Comparison of ENCODE assay signal across 8 mouse cellular contexts in the genomic region with DNA sequence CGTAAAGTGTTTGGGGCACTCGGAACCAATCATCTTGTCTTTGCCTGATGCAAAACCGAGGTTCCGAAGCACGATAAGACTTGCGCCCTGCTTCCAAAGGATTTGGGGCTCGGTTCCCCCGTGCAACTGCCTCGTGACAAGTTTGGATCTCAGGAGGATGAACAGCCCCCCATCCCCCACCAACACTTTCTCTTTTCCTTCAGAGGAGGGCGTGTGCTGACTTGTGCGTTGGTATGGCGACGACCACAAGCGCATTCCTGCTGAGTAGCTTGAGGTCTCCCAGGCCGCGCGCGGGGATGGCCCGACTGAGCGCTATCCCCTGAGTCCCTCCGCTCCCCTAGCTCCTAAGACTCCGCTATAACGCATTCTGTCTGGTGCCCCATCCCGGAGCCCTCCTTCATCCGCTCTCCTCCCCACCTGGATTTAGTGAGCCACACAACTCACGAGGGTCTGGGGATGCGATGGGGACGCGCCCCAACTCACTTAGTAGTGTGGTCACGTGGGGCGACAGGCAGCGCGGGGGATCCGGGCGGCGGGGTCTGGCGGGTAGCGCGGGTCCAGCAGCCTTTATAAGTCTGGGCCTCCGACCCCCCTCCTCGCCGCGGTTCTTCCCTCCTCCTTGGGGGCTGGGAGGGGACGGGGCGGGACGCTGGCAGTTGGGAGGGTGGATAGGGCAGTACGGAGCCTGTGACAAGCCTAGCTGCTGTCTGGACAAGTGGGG. TPM values are rescaled to one million over a fixed set of nuclear protein-coding genes. Genes with fewer than 3 reads are reported as not detected.
DNase-seq lines count a peak whose midpoint lies in the region; ATAC-seq and TF ChIP-seq lines count a peak whose summit lies in the region.

A gene (minus strand): TSS at position 611 of the 721 bp plus-strand sequence.

- 2% methylated on average over 47 of the region's 47 CpGs for WGBS in bone marrow, adult 2 months
- WGBS in hindbrain, embryonic 16.5 days = under 1% methylated on average over 41 of the region's 47 CpGs
- WGBS in limb, embryonic 13.5 days = under 1% methylated on average over 47 of the region's 47 CpGs
- under 1% methylated on average over 46 of the region's 47 CpGs for WGBS in midbrain, embryonic 12.5 days

- no peaks in the 10 kb centered on the region for H3K36me3 ChIP-seq in hindbrain, embryonic 16.5 days (ENCODE audit: control insufficient read depth, insufficient read depth, low read length)
- H3K36me3 ChIP-seq in limb, embryonic 13.5 days = no peaks in the 10 kb centered on the region
- no peaks in the 10 kb centered on the region for H3K36me3 ChIP-seq in midbrain, embryonic 12.5 days

- TF ChIP-seq POLR2A in bone marrow, adult 2 months (IDR thresholded peaks at IDR 0.05; ENCODE audit: borderline replicate concordance, control insufficient read depth, low read depth, low read length) = no peak

- ATAC-seq in hindbrain, embryonic 16.5 days = peak; percentile 74
- peak; percentile 58 for ATAC-seq in limb, embryonic 13.5 days (ENCODE audit: low FRiP score, low read depth)
- ATAC-seq in midbrain, embryonic 12.5 days (ENCODE audit: low FRiP score, low read depth) = peak; percentile 90

- no peaks in the 10 kb centered on the region for H3K4me1 ChIP-seq in bone marrow, adult 2 months (ENCODE audit: control insufficient read depth, insufficient read depth, low read length)
- H3K4me1 ChIP-seq in hindbrain, embryonic 16.5 days (ENCODE audit: control insufficient read depth, insufficient read depth, low read depth, low read length) = peaks cover 21% of the 10 kb centered on the region
- H3K4me1 ChIP-seq in limb, embryonic 13.5 days = peaks cover 25% of the 10 kb centered on the region
- peaks cover 22% of the 10 kb centered on the region for H3K4me1 ChIP-seq in midbrain, embryonic 12.5 days

- no peaks in the 10 kb centered on the region for H3K9me3 ChIP-seq in hindbrain, embryonic 16.5 days (ENCODE audit: control insufficient read depth, low read length)
- H3K9me3 ChIP-seq in limb, embryonic 13.5 days = no peaks in the 10 kb centered on the region
- H3K9me3 ChIP-seq in midbrain, embryonic 12.5 days = no peaks in the 10 kb centered on the region

- peaks cover 8% of the 10 kb centered on the region; the same call in 1 of the 2 replicates for H3K27me3 ChIP-seq in hindbrain, embryonic 16.5 days (replicated peaks; ENCODE audit: control insufficient read depth, insufficient read depth, low read length)
- peaks cover 72% of the 10 kb centered on the region for H3K27me3 ChIP-seq in limb, embryonic 13.5 days
- H3K27me3 ChIP-seq in midbrain, embryonic 12.5 days = peaks cover 46% of the 10 kb centered on the region

- DNase-seq in ovary, postnatal 14 days (ENCODE audit: low spot score) = peak; percentile 44
- no peak for DNase-seq in ovary, postnatal 10 days (ENCODE audit: low spot score)
- DNase-seq in gastrocnemius, postnatal 10 days = peak; percentile 44
- peak; percentile 26 for DNase-seq in thymus, postnatal 25 days

- no peak for TF ChIP-seq CTCF in bone marrow, adult 2 months (IDR thresholded peaks at IDR 0.05; ENCODE audit: control insufficient read depth, insufficient read depth, low read length)

- peak within 1 kb of the TSS; percentile 58 for H3K4me2 ChIP-seq in hindbrain, embryonic 16.5 days (ENCODE audit: low read length)
- peak within 1 kb of the TSS; percentile 96 for H3K4me2 ChIP-seq in limb, embryonic 13.5 days (replicated peaks)
- peak within 1 kb of the TSS; percentile 95 for H3K4me2 ChIP-seq in midbrain, embryonic 12.5 days (replicated peaks)

- H3K9ac ChIP-seq in hindbrain, embryonic 16.5 days (ENCODE audit: low read depth, low read length) = peak within 1 kb of the TSS; percentile 56
- H3K9ac ChIP-seq in limb, embryonic 13.5 days = peak within 1 kb of the TSS; percentile 64
- H3K9ac ChIP-seq in midbrain, embryonic 12.5 days (replicated peaks) = peak within 1 kb of the TSS; percentile 66

- H3K4me3 ChIP-seq in bone marrow, adult 2 months (replicated peaks; ENCODE audit: control insufficient read depth, low read depth, low read length) = peak within 1 kb of the TSS; percentile 54
- H3K4me3 ChIP-seq in hindbrain, embryonic 16.5 days (ENCODE audit: low read length) = peak within 1 kb of the TSS; percentile 35
- peak within 1 kb of the TSS; percentile 52 for H3K4me3 ChIP-seq in limb, embryonic 13.5 days
- H3K4me3 ChIP-seq in midbrain, embryonic 12.5 days = peak within 1 kb of the TSS; percentile 52

- H3K27ac ChIP-seq in bone marrow, adult 2 months (ENCODE audit: control insufficient read depth, insufficient read depth, low read depth, low read length, poor library complexity) = no peak within 1 kb of the TSS; the same call in 1 of the 2 replicates
- peak within 1 kb of the TSS; percentile 21; the same call in 1 of the 2 replicates for H3K27ac ChIP-seq in hindbrain, embryonic 16.5 days (ENCODE audit: low read depth, low read length)
- H3K27ac ChIP-seq in limb, embryonic 13.5 days = peak within 1 kb of the TSS; percentile 52
- peak within 1 kb of the TSS; percentile 58; the same call in 1 of the 2 replicates for H3K27ac ChIP-seq in midbrain, embryonic 12.5 days (replicated peaks)

RNA-seq across cellular contexts. Expression of the gene that starts here (rescaled TPM):
- 2.4 and 6.5 TPM in 2 replicates for polyA plus RNA-seq in bone marrow, adult 2 months (2011; ENCODE audit: insufficient read depth, insufficient read length, low replicate concordance, missing spikeins)
- total RNA-seq in gastrocnemius, postnatal 10 days (2021) = 10 to 100 TPM; 15.2 to 18.5 TPM
- 127 and 140 TPM in 2 replicates for polyA plus RNA-seq in hindbrain, embryonic 16.5 days (2015; fragmentation: Nextera tagmentation; extraction: Ambion mirVana)
- polyA plus RNA-seq in limb, embryonic 13.5 days (2015; fragmentation: Nextera tagmentation; extraction: Ambion mirVana) = 36.7 and 44.0 TPM in 2 replicates
- polyA plus RNA-seq in midbrain, embryonic 12.5 days (2016; fragmentation: Nextera tagmentation; extraction: Ambion mirVana) = 90.2 and 113 TPM in 2 replicates
